Mouse (Mus musculus): ENCODE data around the gene Rasgef1b.
A peak's percentile ranks its signal among the peaks of the same experiment; 100 is the strongest.

Rasgef1b gene

GRCm38 (mm10) chr5:99440109-99440508 is 288.8 kb downstream of the Rasgef1b start:
- no peak for DNase-seq

- DNase-seq = no peak
These were observed 290.3 kb downstream of the Rasgef1b start for GRCm38 (mm10) chr5:99438526-99438925.

GRCm38 (mm10) chr5:99434226-99434625 is 294.6 kb downstream of the Rasgef1b start:
- no peak for DNase-seq

- DNase-seq = no peak
These were observed 296.4 kb downstream of the Rasgef1b start for GRCm38 (mm10) chr5:99432471-99432870.

GRCm38 (mm10) chr5:99429273-99429672 is 299.6 kb downstream of the Rasgef1b start:
- DNase-seq = no peak

GRCm38 (mm10) chr5:99428648-99429047 is 300.2 kb downstream of the Rasgef1b start:
- DNase-seq = no peak

- peak in 1 of 2 experiments; percentile 15 for DNase-seq
These were observed 305.6 kb downstream of the Rasgef1b start for GRCm38 (mm10) chr5:99423271-99423670.

GRCm38 (mm10) chr5:99422856-99423255 is 306.0 kb downstream of the Rasgef1b start:
- DNase-seq = no peak

- DNase-seq = no peak
These were observed 306.8 kb downstream of the Rasgef1b start for GRCm38 (mm10) chr5:99422092-99422491.

- no peak for DNase-seq
These were observed 309.0 kb downstream of the Rasgef1b start for GRCm38 (mm10) chr5:99419872-99420271.

GRCm38 (mm10) chr5:99416902-99417301 is 312.0 kb downstream of the Rasgef1b start:
- DNase-seq = no peak

GRCm38 (mm10) chr5:99415676-99416075 is 313.2 kb downstream of the Rasgef1b start:
- DNase-seq = no peak

- DNase-seq = no peak
These were observed 313.8 kb downstream of the Rasgef1b start for GRCm38 (mm10) chr5:99415049-99415448.

- no peak for DNase-seq
These were observed 314.6 kb downstream of the Rasgef1b start for GRCm38 (mm10) chr5:99414293-99414692.

- no peak for DNase-seq
These were observed 315.0 kb downstream of the Rasgef1b start for GRCm38 (mm10) chr5:99413851-99414250.

- no peak for DNase-seq
These were observed 315.5 kb downstream of the Rasgef1b start for GRCm38 (mm10) chr5:99413391-99413790.

GRCm38 (mm10) chr5:99404403-99405170 is 324.3 kb downstream of the Rasgef1b start:
- no peak for DNase-seq

- no peak for DNase-seq
These were observed 325.5 kb downstream of the Rasgef1b start for GRCm38 (mm10) chr5:99403325-99403724.

GRCm38 (mm10) chr5:99402784-99403183 is 326.1 kb downstream of the Rasgef1b start:
- no peak for DNase-seq

GRCm38 (mm10) chr5:99402297-99402696 is 326.6 kb downstream of the Rasgef1b start:
- no peak for DNase-seq

GRCm38 (mm10) chr5:99399855-99400626 is 328.8 kb downstream of the Rasgef1b start:
- DNase-seq = no peak

GRCm38 (mm10) chr5:99398472-99399070 is 330.3 kb downstream of the Rasgef1b start:
- no peak for DNase-seq

GRCm38 (mm10) chr5:99394578-99394977 is 334.3 kb downstream of the Rasgef1b start:
- no peak for DNase-seq

GRCm38 (mm10) chr5:99391525-99391924 is 337.3 kb downstream of the Rasgef1b start:
- no peak for DNase-seq

Measured in cerebellum, postnatal 25 days (tissue).